ENCODE assay signal across 8 mouse cellular contexts in the genomic region with DNA sequence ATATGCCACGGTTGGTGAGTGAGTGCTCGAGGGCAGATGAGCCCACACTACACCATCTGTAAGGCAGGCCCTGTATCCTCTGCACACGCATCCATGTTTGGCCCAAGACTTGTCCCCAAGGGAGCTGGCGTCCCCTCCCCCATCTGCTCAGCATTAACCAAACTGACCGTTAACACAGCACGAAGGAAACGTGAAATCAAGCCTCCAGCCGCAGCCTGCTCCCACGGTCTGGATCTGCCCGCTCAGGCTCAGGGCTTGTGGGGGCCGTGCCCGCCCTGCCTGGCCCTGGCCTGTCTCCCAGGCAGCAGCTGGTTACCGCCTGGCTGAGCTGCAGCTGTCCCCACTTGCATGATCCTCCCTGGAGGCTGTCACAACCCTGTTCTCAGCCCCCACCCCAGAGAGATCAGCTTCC. TPM values are rescaled to one million over a fixed set of nuclear protein-coding genes. Genes with fewer than 3 reads are reported as not detected.
DNase-seq lines count a peak whose midpoint lies in the region; ATAC-seq and TF ChIP-seq lines count a peak whose summit lies in the region.

No protein-coding gene starts in this region.

- H3K27me3 ChIP-seq in forebrain, embryonic 13.5 days = no peaks in the 10 kb centered on the region
- peaks cover 16% of the 10 kb centered on the region for H3K27me3 ChIP-seq in forebrain, embryonic 10.5 days (ENCODE audit: poor library complexity, severe bottlenecking)
- no peaks in the 10 kb centered on the region for H3K27me3 ChIP-seq in embryonic facial prominence, embryonic 15.5 days
- H3K27me3 ChIP-seq in hindbrain, embryonic 11.5 days (ENCODE audit: control insufficient read depth, insufficient read depth, low read length) = no peaks in the 10 kb centered on the region
- no peaks in the 10 kb centered on the region for H3K27me3 ChIP-seq in myocyte (ENCODE audit: control insufficient read depth, insufficient read depth, insufficient read length)

- no peaks in the 10 kb centered on the region for H3K36me3 ChIP-seq in forebrain, embryonic 13.5 days (ENCODE audit: poor library complexity, severe bottlenecking)
- H3K36me3 ChIP-seq in forebrain, embryonic 10.5 days (replicated peaks) = no peaks in the 10 kb centered on the region
- H3K36me3 ChIP-seq in embryonic facial prominence, embryonic 15.5 days = no peaks in the 10 kb centered on the region
- H3K36me3 ChIP-seq in hindbrain, embryonic 11.5 days (ENCODE audit: control insufficient read depth, insufficient read depth, low read length) = no peaks in the 10 kb centered on the region
- no peaks in the 10 kb centered on the region for H3K36me3 ChIP-seq in myocyte (ENCODE audit: control insufficient read depth, insufficient read depth)

- TF ChIP-seq POLR2A in myocyte (IDR thresholded peaks at IDR 0.05; ENCODE audit: insufficient read length, low read depth) = peak; percentile 68

- no peaks in the 10 kb centered on the region for H3K79me2 ChIP-seq in myocyte (ENCODE audit: control insufficient read depth, insufficient read depth)

- no peak for DNase-seq in forebrain, embryonic 10.5 days (ENCODE audit: extremely low spot score, low spot score)
- DNase-seq in hindbrain, embryonic 11.5 days (ENCODE audit: low spot score) = peak; percentile 52
- DNase-seq in layer of hippocampus, postnatal 14 days (ENCODE audit: low spot score in 2 of 2) = peak; percentile 54
- DNase-seq in urinary bladder, postnatal 36 days (ENCODE audit: low spot score in 2 of 2) = no peak
- no peak for DNase-seq in B cell, adult 2 months

- peak overlapping the region; percentile 59 for H3K27ac ChIP-seq in forebrain, embryonic 13.5 days
- H3K27ac ChIP-seq in forebrain, embryonic 10.5 days = no peak overlapping the region
- peak overlapping the region; percentile 67 for H3K27ac ChIP-seq in embryonic facial prominence, embryonic 15.5 days (replicated peaks)
- H3K27ac ChIP-seq in hindbrain, embryonic 11.5 days (ENCODE audit: low read depth, low read length) = peak overlapping the region; percentile 58

- 69% methylated on average over 13 of the region's 13 CpGs for WGBS in forebrain, embryonic 13.5 days
- 80% methylated on average over 13 of the region's 13 CpGs for WGBS in forebrain, embryonic 10.5 days
- WGBS in embryonic facial prominence, embryonic 15.5 days = 28% methylated on average over 13 of the region's 13 CpGs
- WGBS in hindbrain, embryonic 11.5 days = 51% methylated on average over 13 of the region's 13 CpGs

- H3K4me2 ChIP-seq in forebrain, embryonic 13.5 days = no peak overlapping the region
- 0 out of 2 replicates have a peak overlapping the region, but pooled peaks have one; percentile 4 for H3K4me2 ChIP-seq in embryonic facial prominence, embryonic 15.5 days (replicated peaks)
- H3K4me2 ChIP-seq in hindbrain, embryonic 11.5 days (replicated peaks; ENCODE audit: low read depth, low read length) = no peak overlapping the region
- peak overlapping the region; percentile 69 for H3K4me2 ChIP-seq in myocyte (ENCODE audit: low read depth)

- ATAC-seq in forebrain, embryonic 13.5 days = peak; percentile 72
- peak; percentile 86 for ATAC-seq in embryonic facial prominence, embryonic 15.5 days (ENCODE audit: insufficient number of reproducible peaks, low FRiP score, low TSS enrichment, low read depth)
- peak; percentile 82 for ATAC-seq in hindbrain, embryonic 11.5 days (ENCODE audit: low FRiP score)

- H3K9ac ChIP-seq in forebrain, embryonic 13.5 days = no peak overlapping the region
- H3K9ac ChIP-seq in embryonic facial prominence, embryonic 15.5 days = no peak overlapping the region
- no peak overlapping the region for H3K9ac ChIP-seq in hindbrain, embryonic 11.5 days (ENCODE audit: low read depth, low read length)

- 0 out of 2 replicates have a peak, but pooled peaks cover 3% of the 10 kb centered on the region for H3K9me3 ChIP-seq in forebrain, embryonic 13.5 days (replicated peaks)
- H3K9me3 ChIP-seq in forebrain, embryonic 10.5 days = peaks cover 4% of the 10 kb centered on the region; the same call in 1 of the 2 replicates
- H3K9me3 ChIP-seq in embryonic facial prominence, embryonic 15.5 days (replicated peaks) = no peaks in the 10 kb centered on the region
- H3K9me3 ChIP-seq in hindbrain, embryonic 11.5 days (ENCODE audit: control insufficient read depth, low read length) = no peaks in the 10 kb centered on the region

- H3K4me3 ChIP-seq in forebrain, embryonic 13.5 days = no peak overlapping the region
- no peak overlapping the region for H3K4me3 ChIP-seq in forebrain, embryonic 10.5 days
- no peak overlapping the region for H3K4me3 ChIP-seq in embryonic facial prominence, embryonic 15.5 days (replicated peaks)
- no peak overlapping the region for H3K4me3 ChIP-seq in hindbrain, embryonic 11.5 days (ENCODE audit: low read depth, low read length)
- no peak overlapping the region for H3K4me3 ChIP-seq in myocyte

- no peak overlapping the region for H3ac ChIP-seq in myocyte (ENCODE audit: control insufficient read depth, insufficient read length)

- H3K4me1 ChIP-seq in forebrain, embryonic 13.5 days = peaks cover 26% of the 10 kb centered on the region
- peaks cover 26% of the 10 kb centered on the region for H3K4me1 ChIP-seq in forebrain, embryonic 10.5 days
- H3K4me1 ChIP-seq in embryonic facial prominence, embryonic 15.5 days = peaks cover 37% of the 10 kb centered on the region
- peaks cover 24% of the 10 kb centered on the region for H3K4me1 ChIP-seq in hindbrain, embryonic 11.5 days (replicated peaks; ENCODE audit: control insufficient read depth, insufficient read depth, low read length)

TF ChIP-seq in myocyte, 11 proteins besides CTCF, POLR2A, EP300 and RAD21:
- TF ChIP-seq SRF (IDR thresholded peaks at IDR 0.05; ENCODE audit: control insufficient read depth, insufficient read length, low read depth) (no peak), MYOG (IDR thresholded peaks at IDR 0.05; ENCODE audit: control insufficient read depth in 1 of 3, insufficient read depth in 1 of 3, insufficient read length in 2 of 3, low read depth in 2 of 3) (peak; percentile 99 to 100 (median 100)), REST (IDR thresholded peaks at IDR 0.05; ENCODE audit: insufficient read depth, insufficient read length) (no peak), TCF3 (IDR thresholded peaks at IDR 0.05; ENCODE audit: insufficient read length, low read depth) (peak; percentile 99), MYOD1 (IDR thresholded peaks at IDR 0.05; ENCODE audit: control insufficient read depth in 1 of 3, insufficient read length in 2 of 3, low read depth in 2 of 3) (peak; percentile 95 to 100 (median 98)), CEBPB (IDR thresholded peaks at IDR 0.05; ENCODE audit: insufficient read depth, poor library complexity, severe bottlenecking) (no peak), POLR2AphosphoS2 (IDR thresholded peaks at IDR 0.05; ENCODE audit: insufficient read length, low read depth) (peak; percentile 74), USF1 (IDR thresholded peaks at IDR 0.05; ENCODE audit: low read depth) (no peak), TCF12 (IDR thresholded peaks at IDR 0.05; ENCODE audit: insufficient read depth, poor library complexity, severe bottlenecking) (peak; percentile 100), MAX (IDR thresholded peaks at IDR 0.05; ENCODE audit: low read depth) (no peak), E2F4 (IDR thresholded peaks at IDR 0.05; ENCODE audit: insufficient read depth) (no peak)

RNA-seq across cellular contexts. Expression of gene Fgfr4, which starts 16.5 kb away (rescaled TPM):
- polyA plus RNA-seq in forebrain, embryonic 13.5 days (2015; fragmentation: Nextera tagmentation; extraction: Ambion mirVana) = 0.25 and 0.48 TPM in 2 replicates
- polyA plus RNA-seq in forebrain, embryonic 10.5 days (2016; fragmentation: Nextera tagmentation; extraction: Ambion mirVana) = 0.16 and 0.30 TPM in 2 replicates
- 12.7 and 14.6 TPM in 2 replicates for polyA plus RNA-seq in embryonic facial prominence, embryonic 15.5 days (2015; fragmentation: Nextera tagmentation; extraction: Ambion mirVana)
- polyA plus RNA-seq in hindbrain, embryonic 11.5 days (2014; fragmentation: Nextera tagmentation; extraction: Ambion mirVana) = 0.66 and 1.5 TPM in 2 replicates
- total RNA-seq in layer of hippocampus, postnatal 14 days (2021) = under 1 TPM; 0.18 to 0.45 TPM
- 6.6 TPM for polyA plus RNA-seq in myocyte (2012; fragmentation: generic; extraction: Trizol)

RNA-seq across cellular contexts. Expression of gene Gm17617, which starts 35.6 kb away (rescaled TPM):
- polyA plus RNA-seq in forebrain, embryonic 13.5 days (2015; fragmentation: Nextera tagmentation; extraction: Ambion mirVana) = not detected in 2 replicates
- not detected in 2 replicates for polyA plus RNA-seq in forebrain, embryonic 10.5 days (2016; fragmentation: Nextera tagmentation; extraction: Ambion mirVana)
- not detected in 2 replicates for polyA plus RNA-seq in embryonic facial prominence, embryonic 15.5 days (2015; fragmentation: Nextera tagmentation; extraction: Ambion mirVana)
- not detected in 2 replicates for polyA plus RNA-seq in hindbrain, embryonic 11.5 days (2014; fragmentation: Nextera tagmentation; extraction: Ambion mirVana)
- not detected for total RNA-seq in layer of hippocampus, postnatal 14 days (2021)
- not detected for polyA plus RNA-seq in myocyte (2012; fragmentation: generic; extraction: Trizol)

RNA-seq across cellular contexts. Expression of gene Nsd1, which starts 40.6 kb away (rescaled TPM):
- 70.7 and 77.2 TPM in 2 replicates for polyA plus RNA-seq in forebrain, embryonic 13.5 days (2015; fragmentation: Nextera tagmentation; extraction: Ambion mirVana)
- 66.8 and 70.1 TPM in 2 replicates for polyA plus RNA-seq in forebrain, embryonic 10.5 days (2016; fragmentation: Nextera tagmentation; extraction: Ambion mirVana)
- 54.0 and 56.0 TPM in 2 replicates for polyA plus RNA-seq in embryonic facial prominence, embryonic 15.5 days (2015; fragmentation: Nextera tagmentation; extraction: Ambion mirVana)
- polyA plus RNA-seq in hindbrain, embryonic 11.5 days (2014; fragmentation: Nextera tagmentation; extraction: Ambion mirVana) = 64.5 and 108 TPM in 2 replicates
- total RNA-seq in layer of hippocampus, postnatal 14 days (2021) = 100 to 1,000 TPM; 143 to 145 TPM
- 10.2 TPM for polyA plus RNA-seq in myocyte (2012; fragmentation: generic; extraction: Trizol)

Comparison
In these comparisons a context has a peak if more than half of its experiments do, and no peak if none do; other contexts are left out.
1. H3K4me2 ChIP-seq: peak in embryonic facial prominence, embryonic 15.5 days (single experiment) and myocyte (single experiment); none in forebrain, embryonic 13.5 days (single experiment) and hindbrain, embryonic 11.5 days (single experiment).
2. DNase-seq: peak in hindbrain, embryonic 11.5 days (single experiment) and layer of hippocampus, postnatal 14 days (2 of 2); none in forebrain, embryonic 10.5 days (single experiment), urinary bladder, postnatal 36 days (0 of 2) and B cell, adult 2 months (0 of 2).
3. Peak in every context shown above with its lines, with median percentiles within 50 percentile points of each other: ATAC-seq.